Mouse (Mus musculus) midbrain, embryonic 14.5 days (tissue): ENCODE measurements around the gene Strn4. TPM values are rescaled to one million over a fixed set of nuclear protein-coding genes. Genes with fewer than 3 reads are reported as not detected.
A peak's percentile ranks its signal among the peaks of the same experiment; 100 is the strongest.

Experiments used
- ATAC-seq: fragments of 200-750 bp; cut with Nextera tagmentation; 2 replicates; pipeline ENCODE4 v1.8.0; 2017; ENCODE audit warnings: moderate number of reproducible peaks, moderate library complexity; ENCODE audit not compliant: low FRiP score, low TSS enrichment
- DNase-seq: peaks from one replicate; pipeline ENCODE4 v3.0.0-alpha.2; 2015
- H3K27ac ChIP-seq: fragments of 300-500 bp; sonication (generic); replicated peaks from 2 replicates; pipeline ENCODE4 v1.5.1; 2014; ENCODE audit warnings: mild to moderate bottlenecking, low read depth, low read length, moderate library complexity
- H3K27me3 ChIP-seq: fragments of 300-500 bp; sonication (generic); 2 replicates; pipeline ENCODE4 v1.6.1; 2014; ENCODE audit warnings: low read length, control low read depth, mixed read lengths; ENCODE audit not compliant: control insufficient read depth, insufficient read depth
- H3K36me3 ChIP-seq: fragments of 300-500 bp; sonication (generic); 2 replicates; pipeline ENCODE4 v1.6.1; 2014; ENCODE audit warnings: low read length, control low read depth; ENCODE audit not compliant: control insufficient read depth, insufficient read depth
- H3K4me1 ChIP-seq: fragments of 300-500 bp; sonication (generic); 2 replicates; pipeline ENCODE4 v1.6.1; 2014; ENCODE audit warnings: mild to moderate bottlenecking, antibody characterized with exemption, low read length, control low read depth; ENCODE audit not compliant: control insufficient read depth, insufficient read depth
- H3K4me2 ChIP-seq: fragments of 300-500 bp; sonication (generic); 2 replicates; pipeline ENCODE4 v1.6.1; 2014; ENCODE audit warnings: mild to moderate bottlenecking, low read length, moderate library complexity
- H3K4me3 ChIP-seq: fragments of 300-500 bp; sonication (generic); replicated peaks from 2 replicates; pipeline ENCODE4 v1.5.1; 2014; ENCODE audit warnings: low read depth, low read length
- H3K9ac ChIP-seq: fragments of 300-500 bp; sonication (generic); replicated peaks from 2 replicates; pipeline ENCODE4 v1.6.1; 2014; ENCODE audit warnings: mild to moderate bottlenecking, low read length, moderate library complexity
- H3K9me3 ChIP-seq: fragments of 300-500 bp; sonication (generic); 2 replicates; pipeline ENCODE4 v1.6.1; 2016; ENCODE audit warnings: low read length, control low read depth, mixed read lengths; ENCODE audit not compliant: control insufficient read depth
- WGBS: fragments of 180-500 bp; shearing (Covaris S2); extraction: QIAGEN DNeasy Blood & Tissue Kit; methylation state at CpG from one replicate; pipeline ENCODE4 v1.1.7; 2014; 5-methylcytosine and 5-hydroxymethylcytosine counted together
- polyA plus RNA-seq: library from polyadenylated mRNA; unstranded; fragments of >200 nt; fragmentation: Nextera tagmentation; extraction: Ambion mirVana; gene quantifications from 2 replicates; pipeline ENCODE4 v1.2.1, GENCODE M21; 2014

Gene Strn4
- polyA plus RNA-seq, 1 experiment from 2014 or later = 213 TPM

- Histone ChIP-seq H3K27me3 (peaks cover 7% of the 10 kb centered on the region; the same call in 1 of the 2 replicates), H3K4me3 (peak within 1 kb of the TSS; percentile 98), H3K4me1 (peaks cover 71% of the 10 kb centered on the region), H3K36me3 (0 out of 2 replicates have a peak, but pooled peaks cover 3% of the 10 kb centered on the region), H3K4me2 (peak within 1 kb of the TSS; percentile 91), H3K27ac (peak within 1 kb of the TSS; percentile 100), H3K9ac (peak within 1 kb of the TSS; percentile 99), H3K9me3 (no peaks in the 10 kb centered on the region)
- under 1% methylated on average over 64 of the region's 64 CpGs for WGBS
- DNase-seq (peak; percentile 77), ATAC-seq (peak; percentile 36)
Measured at GRCm38 (mm10) chr7:16816475-16817122, 910 bp downstream of the Strn4 start, which contains the start of gene Fkrp. Fkrp (minus strand) TSS chr7:16816732.

GRCm38 (mm10) chr7:16817693-16818092 lies 2.0 kb downstream of the Strn4 start:
- Histone ChIP-seq H3K36me3 (peaks cover 8% of the 10 kb centered on the region; the same call in 1 of the 2 replicates), H3K4me3 (peak overlapping the region; percentile 98), H3K4me2 (peak overlapping the region; percentile 91), H3K27me3 (peaks cover 1% of the 10 kb centered on the region; the same call in 1 of the 2 replicates), H3K9me3 (no peaks in the 10 kb centered on the region), H3K27ac (peak overlapping the region; percentile 100; the same call in 1 of the 2 replicates), H3K9ac (peak overlapping the region; percentile 99), H3K4me1 (peaks cover 67% of the 10 kb centered on the region)
- ATAC-seq (no peak), DNase-seq (no peak)
- WGBS = 34% methylated on average over 3 of the region's 3 CpGs

- 72% methylated on average over 5 of the region's 5 CpGs for WGBS
- no peak for DNase-seq
- peaks cover 52% of the 10 kb centered on the region for H3K4me1 ChIP-seq
- H3K9ac ChIP-seq = no peak overlapping the region
- no peak for ATAC-seq
- peaks cover 25% of the 10 kb centered on the region for H3K36me3 ChIP-seq
- no peak overlapping the region for H3K27ac ChIP-seq
- no peak overlapping the region for H3K4me3 ChIP-seq
- no peaks in the 10 kb centered on the region for H3K27me3 ChIP-seq
- H3K4me2 ChIP-seq = 0 out of 2 replicates have a peak overlapping the region, but pooled peaks have one; percentile 1
- no peaks in the 10 kb centered on the region for H3K9me3 ChIP-seq
Measured at GRCm38 (mm10) chr7:16819794-16820193, 4.1 kb downstream of the Strn4 start.

GRCm38 (mm10) chr7:16820271-16820763 lies 4.6 kb downstream of the Strn4 start:
- Histone ChIP-seq H3K36me3 (peaks cover 30% of the 10 kb centered on the region), H3K4me2 (no peak overlapping the region), H3K4me3 (no peak overlapping the region), H3K9ac (no peak overlapping the region), H3K27me3 (no peaks in the 10 kb centered on the region), H3K9me3 (no peaks in the 10 kb centered on the region), H3K27ac (no peak overlapping the region), H3K4me1 (peaks cover 47% of the 10 kb centered on the region)
- ATAC-seq (no peak), DNase-seq (no peak)
- 73% methylated on average over 5 of the region's 5 CpGs for WGBS

GRCm38 (mm10) chr7:16821091-16821490 lies 5.4 kb downstream of the Strn4 start:
- Histone ChIP-seq H3K27ac (no peak overlapping the region), H3K4me2 (0 out of 2 replicates have a peak overlapping the region, but pooled peaks have one; percentile 7), H3K27me3 (no peaks in the 10 kb centered on the region), H3K36me3 (peaks cover 38% of the 10 kb centered on the region), H3K4me3 (no peak overlapping the region), H3K9me3 (no peaks in the 10 kb centered on the region), H3K9ac (no peak overlapping the region), H3K4me1 (peaks cover 43% of the 10 kb centered on the region)
- 41% methylated on average over 3 of the region's 3 CpGs for WGBS
- DNase-seq (no peak), ATAC-seq (no peak)

GRCm38 (mm10) chr7:16821669-16822101 lies 6.0 kb downstream of the Strn4 start:
- Histone ChIP-seq H3K4me3 (no peak overlapping the region), H3K4me1 (peaks cover 43% of the 10 kb centered on the region), H3K36me3 (peaks cover 43% of the 10 kb centered on the region), H3K9me3 (no peaks in the 10 kb centered on the region), H3K27me3 (no peaks in the 10 kb centered on the region), H3K4me2 (no peak overlapping the region), H3K9ac (no peak overlapping the region), H3K27ac (no peak overlapping the region)
- no peak for DNase-seq
- no peak for ATAC-seq
- WGBS = 77% methylated on average over 4 of the region's 4 CpGs

GRCm38 (mm10) chr7:16823734-16824133 lies 8.0 kb downstream of the Strn4 start:
- H3K4me3 ChIP-seq = no peak overlapping the region

GRCm38 (mm10) chr7:16825785-16826184 lies 10.1 kb downstream of the Strn4 start:
- H3K9me3 ChIP-seq = no peaks in the 10 kb centered on the region
- WGBS = 84% methylated on average over 10 of the region's 10 CpGs
- no peak overlapping the region for H3K4me3 ChIP-seq
- H3K27ac ChIP-seq = no peak overlapping the region
- ATAC-seq = no peak
- peak; percentile 24 for DNase-seq
- H3K4me2 ChIP-seq = no peak overlapping the region
- peaks cover 9% of the 10 kb centered on the region; the same call in 1 of the 2 replicates for H3K4me1 ChIP-seq
- no peak overlapping the region for H3K9ac ChIP-seq
- H3K36me3 ChIP-seq = peaks cover 84% of the 10 kb centered on the region
- no peaks in the 10 kb centered on the region for H3K27me3 ChIP-seq

More at GRCm38 (mm10) chr7:16823734-16824133, 8.0 kb downstream of the Strn4 start:
- Histone ChIP-seq H3K36me3 (peaks cover 64% of the 10 kb centered on the region), H3K9ac (no peak overlapping the region), H3K9me3 (no peaks in the 10 kb centered on the region), H3K4me1 (peaks cover 27% of the 10 kb centered on the region), H3K27ac (no peak overlapping the region), H3K4me2 (no peak overlapping the region), H3K27me3 (no peaks in the 10 kb centered on the region)
- no peak for DNase-seq
- 76% methylated on average over 5 of the region's 5 CpGs for WGBS
- no peak for ATAC-seq

- Histone ChIP-seq H3K4me3 (no peak overlapping the region), H3K36me3 (peaks cover 92% of the 10 kb centered on the region), H3K9me3 (no peaks in the 10 kb centered on the region), H3K4me2 (no peak overlapping the region), H3K27me3 (no peaks in the 10 kb centered on the region), H3K4me1 (peaks cover 4% of the 10 kb centered on the region; the same call in 1 of the 2 replicates), H3K27ac (no peak overlapping the region), H3K9ac (no peak overlapping the region)
- 86% methylated on average over 5 of the region's 5 CpGs for WGBS
- DNase-seq (no peak), ATAC-seq (no peak)
Measured at GRCm38 (mm10) chr7:16826571-16826970, 10.9 kb downstream of the Strn4 start.
